Mouse (Mus musculus) hindbrain, embryonic 10.5 days (tissue): ENCODE measurements around the gene Sf3a2. TPM values are rescaled to one million over a fixed set of nuclear protein-coding genes. Genes with fewer than 3 reads are reported as not detected.
A peak's percentile ranks its signal among the peaks of the same experiment; 100 is the strongest.

Experiments used
- DNase-seq: peaks from one replicate; pipeline ENCODE4 v3.0.0-alpha.2; 2017; ENCODE audit warnings: low spot score
- H3K27ac ChIP-seq: fragments of 300-500 bp; sonication (generic); 2 replicates; pipeline ENCODE4 v1.5.1; 2016; ENCODE audit warnings: mild to moderate bottlenecking, moderate library complexity
- H3K27me3 ChIP-seq: fragments of 300-500 bp; sonication (generic); 2 replicates; pipeline ENCODE4 v1.6.1; 2016; ENCODE audit warnings: mild to moderate bottlenecking; ENCODE audit not compliant: poor library complexity, insufficient read depth, severe bottlenecking
- H3K36me3 ChIP-seq: fragments of 300-500 bp; sonication (generic); 2 replicates; pipeline ENCODE4 v1.6.1; 2016; ENCODE audit warnings: mild to moderate bottlenecking, moderate library complexity
- H3K4me1 ChIP-seq: fragments of 300-500 bp; sonication (generic); replicated peaks from 2 replicates; pipeline ENCODE4 v1.6.1; 2016; ENCODE audit warnings: mild to moderate bottlenecking
- H3K4me3 ChIP-seq: fragments of 300-500 bp; sonication (generic); 2 replicates; pipeline ENCODE4 v1.5.1; 2016; ENCODE audit warnings: mild to moderate bottlenecking, moderate library complexity
- H3K9me3 ChIP-seq: fragments of 300-500 bp; sonication (generic); 2 replicates; pipeline ENCODE4 v1.6.1; 2016; ENCODE audit warnings: mild to moderate bottlenecking, moderate library complexity
- WGBS: fragments of 180-500 bp; shearing (Covaris S2); methylation state at CpG from one replicate; pipeline ENCODE4 v1.1.7; 2016; 5-methylcytosine and 5-hydroxymethylcytosine counted together
- polyA plus RNA-seq: library from polyadenylated mRNA; unstranded; fragments of >200 nt; fragmentation: Nextera tagmentation; extraction: Ambion mirVana; gene quantifications from 2 replicates; pipeline ENCODE4 v1.2.1, GENCODE M21; 2016

Sf3a2 gene
- polyA plus RNA-seq, 1 experiment from 2014 or later = 119 TPM

- no peak overlapping the region for H3K4me3 ChIP-seq
- H3K27me3 ChIP-seq = no peaks in the 10 kb centered on the region
- peaks cover 100% of the 10 kb centered on the region for H3K36me3 ChIP-seq
- H3K4me1 ChIP-seq = peaks cover 6% of the 10 kb centered on the region; the same call in 1 of the 2 replicates
- WGBS = 96% methylated on average over 2 of the region's 2 CpGs
- H3K27ac ChIP-seq = peak overlapping the region; percentile 6; the same call in 1 of the 2 replicates
- no peak for DNase-seq
- no peaks in the 10 kb centered on the region for H3K9me3 ChIP-seq
Observed at GRCm38 (mm10) chr10:80784302-80784701, 13.7 kb upstream of the Sf3a2 start.

DNA sequence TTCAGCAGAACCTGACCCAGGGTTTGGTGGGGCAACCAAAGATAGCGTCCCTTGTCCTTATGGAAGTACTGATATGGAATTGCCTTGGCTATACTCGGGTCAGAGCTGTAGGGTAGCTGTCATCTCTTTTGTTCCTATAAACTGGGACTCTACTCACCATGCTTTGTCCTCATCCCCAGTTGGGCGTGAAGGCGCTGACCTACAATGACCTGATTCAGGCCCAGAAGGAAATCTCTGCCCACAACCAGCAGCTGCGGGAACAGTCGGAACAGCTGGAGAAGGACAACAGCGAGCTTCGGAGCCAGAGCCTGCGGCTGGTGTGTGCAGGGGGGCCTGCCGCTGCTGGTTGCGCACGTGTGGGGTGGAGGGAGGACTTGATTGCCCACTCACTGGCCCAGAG, 13.1 kb upstream of the Sf3a2 start:
- no peak overlapping the region for H3K4me3 ChIP-seq
- H3K27ac ChIP-seq = peak overlapping the region; percentile 6; the same call in 1 of the 2 replicates
- WGBS = 63% methylated on average over 12 of the region's 12 CpGs
- peaks cover 6% of the 10 kb centered on the region; the same call in 1 of the 2 replicates for H3K4me1 ChIP-seq
- H3K9me3 ChIP-seq = no peaks in the 10 kb centered on the region
- peaks cover 99% of the 10 kb centered on the region for H3K36me3 ChIP-seq
- H3K27me3 ChIP-seq = no peaks in the 10 kb centered on the region
- no peak for DNase-seq

DNA sequence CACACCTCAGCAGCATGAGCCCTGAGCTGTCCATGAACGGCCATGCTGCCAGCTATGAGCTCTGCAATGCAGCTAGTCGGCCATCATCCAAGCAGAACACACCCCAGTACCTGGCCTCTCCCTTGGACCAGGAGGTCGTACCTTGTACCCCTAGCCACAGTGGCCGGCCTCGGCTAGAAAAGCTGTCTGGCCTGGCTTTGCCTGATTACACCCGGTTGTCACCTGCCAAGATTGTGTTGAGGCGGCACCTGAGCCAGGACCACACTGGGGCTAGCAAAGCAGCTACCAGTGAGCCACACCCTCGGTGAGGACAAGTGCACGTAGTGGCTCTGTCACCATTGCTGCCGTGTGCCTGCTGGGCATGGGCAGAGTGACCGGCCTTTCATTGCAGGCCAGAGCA, 12.0 kb upstream of the Sf3a2 start:
- 94% methylated on average over 11 of the region's 11 CpGs for WGBS
- H3K4me3 ChIP-seq = no peak overlapping the region
- H3K27ac ChIP-seq = no peak overlapping the region
- H3K9me3 ChIP-seq = no peaks in the 10 kb centered on the region
- peaks cover 6% of the 10 kb centered on the region; the same call in 1 of the 2 replicates for H3K4me1 ChIP-seq
- no peak for DNase-seq
- peaks cover 99% of the 10 kb centered on the region for H3K36me3 ChIP-seq
- no peaks in the 10 kb centered on the region for H3K27me3 ChIP-seq

DNA sequence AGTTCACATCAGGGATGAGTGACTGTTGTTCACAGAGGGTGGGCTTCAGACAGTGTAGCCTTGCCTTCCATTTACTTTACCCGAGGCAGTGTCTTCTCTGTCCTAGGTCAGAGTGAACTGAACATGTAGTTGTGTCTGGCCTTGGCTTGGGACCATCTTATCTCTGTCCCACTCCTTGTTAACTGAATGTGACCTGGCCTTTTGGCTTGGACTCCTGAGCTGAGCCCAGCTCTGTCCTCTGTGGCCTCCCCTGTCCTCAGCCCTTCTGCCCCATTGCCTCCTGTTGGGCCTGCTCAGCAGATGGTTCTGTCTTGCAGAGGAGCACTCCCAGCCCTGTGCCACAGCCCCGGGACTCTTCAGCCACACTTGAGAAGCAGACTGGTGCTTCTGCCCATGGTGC, 10.5 kb upstream of the Sf3a2 start:
- WGBS = 90% methylated on average over 2 of the region's 2 CpGs

GRCm38 (mm10) chr10:80790761-80791404, 7.1 kb upstream of the Sf3a2 start:
- H3K27me3 ChIP-seq = no peaks in the 10 kb centered on the region
- H3K4me1 ChIP-seq = peaks cover 27% of the 10 kb centered on the region
- no peak for DNase-seq
- peak overlapping the region; percentile 12; the same call in 1 of the 2 replicates for H3K4me3 ChIP-seq
- H3K36me3 ChIP-seq = peaks cover 99% of the 10 kb centered on the region
- no peaks in the 10 kb centered on the region for H3K9me3 ChIP-seq
- 89% methylated on average over 19 of the region's 19 CpGs for WGBS
- H3K27ac ChIP-seq = no peak overlapping the region; the same call in 1 of the 2 replicates

More for the DNA sequence above, 10.5 kb upstream of the Sf3a2 start:
- no peak for DNase-seq
- peaks cover 19% of the 10 kb centered on the region; the same call in 1 of the 2 replicates for H3K4me1 ChIP-seq
- H3K27ac ChIP-seq = no peak overlapping the region
- H3K4me3 ChIP-seq = no peak overlapping the region
- no peaks in the 10 kb centered on the region for H3K27me3 ChIP-seq
- peaks cover 99% of the 10 kb centered on the region for H3K36me3 ChIP-seq
- H3K9me3 ChIP-seq = no peaks in the 10 kb centered on the region

DNA sequence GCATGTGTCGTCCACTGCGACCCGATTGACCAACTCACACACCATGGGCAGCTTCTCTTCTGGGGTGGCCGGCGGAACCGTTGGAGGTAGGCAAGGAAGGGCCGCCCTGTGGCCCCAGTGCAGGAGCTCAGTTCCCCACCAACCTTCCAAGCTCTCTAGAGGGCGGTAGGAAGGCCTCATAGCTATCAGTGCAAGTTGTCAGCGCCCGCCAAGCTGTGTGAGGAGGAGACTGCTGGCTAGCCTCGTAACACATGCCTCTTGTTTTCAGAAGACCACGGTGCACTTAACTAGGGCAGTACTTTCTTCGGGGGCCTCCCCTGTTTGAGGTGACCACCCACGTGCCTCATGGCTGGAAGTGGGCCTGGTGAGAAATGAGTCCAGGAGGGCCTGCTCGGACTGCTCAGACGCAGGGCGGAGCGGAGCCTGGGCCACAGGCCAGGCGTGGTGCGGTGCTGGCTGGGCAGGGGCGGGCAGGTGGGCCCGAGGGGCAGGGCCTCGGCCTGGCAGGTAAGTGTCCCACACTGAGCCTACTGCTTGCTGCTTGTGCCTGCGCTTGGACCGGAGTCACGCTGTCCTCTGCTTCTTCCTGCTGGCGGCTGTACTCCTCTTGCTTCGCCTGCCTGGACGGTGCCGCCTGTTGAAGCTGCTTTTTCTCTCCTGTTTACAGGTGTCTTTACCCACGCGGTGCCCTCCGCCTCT, 6.4 kb upstream of the Sf3a2 start:
- Histone ChIP-seq H3K4me1 (peaks cover 35% of the 10 kb centered on the region), H3K27me3 (no peaks in the 10 kb centered on the region), H3K4me3 (0 out of 2 replicates have a peak overlapping the region, but pooled peaks have one; percentile 3), H3K36me3 (peaks cover 99% of the 10 kb centered on the region), H3K27ac (peak overlapping the region; percentile 23; the same call in 1 of the 2 replicates), H3K9me3 (no peaks in the 10 kb centered on the region)
- 84% methylated on average over 33 of the region's 33 CpGs for WGBS
- DNase-seq = no peak

DNA sequence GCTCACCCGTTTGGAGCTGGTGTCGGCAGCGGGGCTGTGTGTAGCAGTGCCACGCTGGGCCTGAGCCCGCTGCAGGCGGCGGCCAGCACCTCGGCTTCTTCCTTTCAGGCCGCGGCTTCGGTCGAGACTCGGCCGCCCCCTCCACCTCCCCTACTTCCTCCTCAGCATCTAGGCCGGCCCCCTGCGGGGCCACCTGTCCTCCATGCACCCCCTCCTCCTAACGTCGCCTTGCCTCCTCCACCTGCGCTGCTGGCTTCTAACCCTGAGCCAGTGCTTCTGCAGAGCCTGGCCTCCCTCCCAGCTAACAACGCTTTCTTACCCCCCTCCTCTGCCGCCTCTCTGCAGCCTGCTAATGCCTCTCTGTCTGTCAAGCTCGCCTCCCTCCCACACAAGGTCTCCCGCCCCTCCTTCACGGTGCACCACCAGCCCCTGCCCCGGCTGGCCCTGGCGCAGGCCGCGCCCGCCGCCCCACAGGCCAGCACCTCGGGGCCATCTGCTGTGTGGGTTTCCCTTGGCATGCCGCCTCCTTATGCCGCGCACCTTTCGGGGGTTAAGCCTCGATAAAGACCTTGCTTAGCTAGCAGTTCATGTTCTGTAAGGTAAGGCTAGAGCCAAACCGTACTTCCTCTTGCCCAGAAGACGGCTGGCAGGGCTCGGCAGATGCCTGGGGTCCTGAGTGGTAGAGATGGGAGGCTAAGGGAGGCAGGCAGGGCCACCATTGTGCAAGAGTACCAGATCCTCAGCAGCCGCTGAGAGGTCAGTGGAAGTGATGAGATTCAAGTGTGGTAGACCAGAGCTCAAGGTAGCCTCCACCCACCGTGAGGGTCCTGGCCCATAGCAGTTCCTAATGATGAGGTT, 5.6 kb upstream of the Sf3a2 start:
- Histone ChIP-seq H3K4me1 (peaks cover 43% of the 10 kb centered on the region), H3K4me3 (0 out of 2 replicates have a peak overlapping the region, but pooled peaks have one; percentile 3), H3K27ac (peak overlapping the region; percentile 42; the same call in 1 of the 2 replicates), H3K9me3 (no peaks in the 10 kb centered on the region), H3K36me3 (peaks cover 94% of the 10 kb centered on the region), H3K27me3 (no peaks in the 10 kb centered on the region)
- no peak for DNase-seq
- WGBS = 75% methylated on average over 41 of the region's 41 CpGs

GRCm38 (mm10) chr10:80793033-80793784, 4.8 kb upstream of the Sf3a2 start:
- Histone ChIP-seq H3K27ac (no peak overlapping the region), H3K4me1 (peaks cover 46% of the 10 kb centered on the region), H3K4me3 (0 out of 2 replicates have a peak overlapping the region, but pooled peaks have one; percentile 7), H3K36me3 (peaks cover 86% of the 10 kb centered on the region), H3K9me3 (no peaks in the 10 kb centered on the region), H3K27me3 (no peaks in the 10 kb centered on the region)
- WGBS = 91% methylated on average over 13 of the region's 13 CpGs
- DNase-seq = no peak

DNA sequence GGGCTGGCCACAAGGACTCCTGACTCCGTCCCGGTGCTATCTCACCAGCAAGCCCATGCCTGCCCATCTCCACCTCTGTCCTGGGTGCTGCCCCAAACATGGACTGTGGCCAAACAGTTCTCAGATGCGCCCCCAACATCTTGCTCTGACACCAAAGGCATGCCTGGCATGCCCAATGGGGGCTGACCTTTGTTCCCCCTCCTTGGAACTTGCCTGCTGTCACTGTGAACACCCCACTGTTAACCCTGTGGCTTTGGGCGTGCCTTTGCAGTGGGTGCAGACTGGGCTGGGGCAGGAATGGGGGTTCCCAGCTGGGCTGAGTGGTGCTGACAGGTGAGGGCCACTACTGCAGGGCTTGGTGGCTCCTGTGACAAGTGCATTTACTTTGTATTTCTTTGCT, 4.2 kb upstream of the Sf3a2 start:
- H3K27ac ChIP-seq = no peak overlapping the region
- H3K4me1 ChIP-seq = peaks cover 46% of the 10 kb centered on the region
- DNase-seq = no peak
- peaks cover 80% of the 10 kb centered on the region for H3K36me3 ChIP-seq
- no peak overlapping the region for H3K4me3 ChIP-seq
- WGBS = 89% methylated on average over 4 of the region's 4 CpGs
- no peaks in the 10 kb centered on the region for H3K27me3 ChIP-seq
- H3K9me3 ChIP-seq = no peaks in the 10 kb centered on the region

- no peaks in the 10 kb centered on the region for H3K9me3 ChIP-seq
- H3K27ac ChIP-seq = peak overlapping the region; percentile 43; the same call in 1 of the 2 replicates
- H3K4me3 ChIP-seq = no peak overlapping the region; the same call in 1 of the 2 replicates
- 87% methylated on average over 8 of the region's 8 CpGs for WGBS
- H3K4me1 ChIP-seq = peaks cover 53% of the 10 kb centered on the region
- no peaks in the 10 kb centered on the region for H3K27me3 ChIP-seq
- H3K36me3 ChIP-seq = peaks cover 71% of the 10 kb centered on the region
- no peak for DNase-seq
Observed at GRCm38 (mm10) chr10:80794750-80795149, 3.2 kb upstream of the Sf3a2 start.

- WGBS = 83% methylated on average over 9 of the region's 9 CpGs
- H3K4me1 ChIP-seq = peaks cover 62% of the 10 kb centered on the region
- DNase-seq = no peak
- no peaks in the 10 kb centered on the region for H3K9me3 ChIP-seq
- no peaks in the 10 kb centered on the region for H3K27me3 ChIP-seq
- H3K27ac ChIP-seq = no peak overlapping the region
- peak overlapping the region; percentile 95 for H3K4me3 ChIP-seq
- peaks cover 71% of the 10 kb centered on the region for H3K36me3 ChIP-seq
Observed at GRCm38 (mm10) chr10:80796307-80796848, 1.6 kb upstream of the Sf3a2 start.
